ENCODE assay signal across 10 mouse cellular contexts in the genomic region with DNA sequence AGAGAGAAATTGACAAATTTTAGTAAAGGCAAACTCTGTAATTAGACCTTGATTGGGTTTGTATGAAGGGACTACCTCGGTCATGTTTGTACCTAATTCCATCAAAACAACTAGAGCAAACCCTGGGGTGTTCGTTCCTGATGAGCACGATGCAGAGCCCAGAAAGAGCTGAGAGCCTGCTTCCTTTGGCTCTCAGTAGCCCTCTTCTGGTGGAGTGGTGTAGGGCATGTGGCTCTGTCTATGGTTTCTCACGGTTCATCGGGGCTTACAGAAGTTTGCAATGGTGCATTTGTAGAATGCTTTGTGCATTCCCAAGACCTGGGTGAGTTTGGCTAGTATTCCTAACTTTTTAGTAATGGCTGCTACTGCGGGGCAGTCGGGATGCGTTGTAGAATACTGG. TPM values are rescaled to one million over a fixed set of nuclear protein-coding genes. Genes with fewer than 3 reads are reported as not detected.
A peak's percentile ranks its signal among the peaks of the same experiment; 100 is the strongest.
DNase-seq lines count a peak whose midpoint lies in the region; ATAC-seq lines count a peak whose summit lies in the region.
"Had no signal": no experiment of that assay in that cellular context is flagged by ENCODE, and none has a peak within 500 bp of the region (broad histone marks: within the 10 kb centered on the region; RNA-seq: fewer than 3 reads in every experiment).

No protein-coding gene starts in this region.

- intact Hi-C loops in heart, postnatal 10 days (cut with DNase I): no loop called here
- intact Hi-C loops in heart, postnatal 25 days (cut with DNase I): no loop called here

- ATAC-seq in midbrain, embryonic 16.5 days: 0 out of 2 replicates have a peak, but pooled peaks have one; percentile 42
- no peak for ATAC-seq in midbrain, embryonic 13.5 days
- no peak for ATAC-seq in heart, embryonic 11.5 days (replicated peaks; ENCODE audit: insufficient number of reproducible peaks, low FRiP score, low TSS enrichment)

- no peak overlapping the region for H3K9ac ChIP-seq in midbrain, embryonic 16.5 days (ENCODE audit: low read depth, low read length)
- no peak overlapping the region for H3K9ac ChIP-seq in midbrain, embryonic 13.5 days (replicated peaks)
- no peak overlapping the region for H3K9ac ChIP-seq in heart, embryonic 11.5 days (ENCODE audit: low read depth, low read length)

- H3K27me3 ChIP-seq in midbrain, embryonic 16.5 days (ENCODE audit: control insufficient read depth, insufficient read depth, low read depth, low read length): no peaks in the 10 kb centered on the region
- H3K27me3 ChIP-seq in midbrain, embryonic 13.5 days: no peaks in the 10 kb centered on the region
- H3K27me3 ChIP-seq in heart, embryonic 11.5 days (ENCODE audit: control insufficient read depth, insufficient read depth, low read length): no peaks in the 10 kb centered on the region

- peak; percentile 10 to 28 for DNase-seq in heart, postnatal 10 days
- no peak for DNase-seq in heart, postnatal 25 days (ENCODE audit: low spot score)
- peak; percentile 61 for DNase-seq in brain, adult 2 months (ENCODE audit: low read depth, low spot score)
- DNase-seq in retina, postnatal 7 days (ENCODE audit: low read depth, low spot score): peak; percentile 13
- DNase-seq in c-Kit-positive CD71-positive TER-119-positive erythroid progenitor cells, embryonic 14.5 days (ENCODE audit: low spot score): no peak

- WGBS in midbrain, embryonic 16.5 days: 75% methylated on average over 8 of the region's 8 CpGs
- WGBS in midbrain, embryonic 13.5 days: 80% methylated on average over 8 of the region's 8 CpGs
- 77% methylated on average over 8 of the region's 8 CpGs for WGBS in heart, embryonic 11.5 days (ENCODE audit: insufficient replicate concordance)

- H3K4me3 ChIP-seq in midbrain, embryonic 16.5 days (ENCODE audit: low read depth, low read length): no peak overlapping the region
- H3K4me3 ChIP-seq in midbrain, embryonic 13.5 days (replicated peaks): no peak overlapping the region
- H3K4me3 ChIP-seq in heart, embryonic 11.5 days (ENCODE audit: low read depth, low read length): no peak overlapping the region

- H3K4me2 ChIP-seq in midbrain, embryonic 16.5 days (ENCODE audit: low read length): no peak overlapping the region
- H3K4me2 ChIP-seq in midbrain, embryonic 13.5 days (replicated peaks): no peak overlapping the region
- no peak overlapping the region for H3K4me2 ChIP-seq in heart, embryonic 11.5 days

- no peaks in the 10 kb centered on the region for H3K9me3 ChIP-seq in midbrain, embryonic 16.5 days (replicated peaks; ENCODE audit: control insufficient read depth, low read length, poor library complexity, severe bottlenecking)
- no peaks in the 10 kb centered on the region for H3K9me3 ChIP-seq in midbrain, embryonic 13.5 days
- H3K9me3 ChIP-seq in heart, embryonic 11.5 days (replicated peaks; ENCODE audit: control insufficient read depth, low read length): no peaks in the 10 kb centered on the region

- no peaks in the 10 kb centered on the region for H3K4me1 ChIP-seq in midbrain, embryonic 16.5 days (ENCODE audit: control insufficient read depth, insufficient read depth, low read length)
- H3K4me1 ChIP-seq in midbrain, embryonic 13.5 days (replicated peaks): no peaks in the 10 kb centered on the region
- no peaks in the 10 kb centered on the region for H3K4me1 ChIP-seq in heart, embryonic 11.5 days (ENCODE audit: control insufficient read depth, insufficient read depth, low read length)

- H3K27ac ChIP-seq in midbrain, embryonic 16.5 days (ENCODE audit: low read length): no peak overlapping the region
- H3K27ac ChIP-seq in midbrain, embryonic 13.5 days: no peak overlapping the region
- H3K27ac ChIP-seq in heart, embryonic 11.5 days (ENCODE audit: low read depth, low read length): no peak overlapping the region
- H3K27ac ChIP-seq: macrophage had no signal

- H3K36me3 ChIP-seq in midbrain, embryonic 16.5 days (ENCODE audit: control insufficient read depth, insufficient read depth, low read length): peaks cover 30% of the 10 kb centered on the region
- H3K36me3 ChIP-seq in midbrain, embryonic 13.5 days: peaks cover 75% of the 10 kb centered on the region
- H3K36me3 ChIP-seq in heart, embryonic 11.5 days (ENCODE audit: control insufficient read depth, insufficient read depth, low read length): peaks cover 27% of the 10 kb centered on the region

RNA-seq across cellular contexts. Expression of a gene that starts 8.5 kb away (rescaled TPM):
- total RNA-seq in heart, postnatal 10 days (2021): 10 to 100 TPM; 54.9 to 60.4 TPM
- total RNA-seq in heart, postnatal 25 days (2021): 10 to 100 TPM; 52.2 to 55.6 TPM
- 103 and 109 TPM in 2 replicates for polyA plus RNA-seq in midbrain, embryonic 16.5 days (2015; fragmentation: Nextera tagmentation; extraction: Ambion mirVana)
- polyA plus RNA-seq in midbrain, embryonic 13.5 days (2015; fragmentation: Nextera tagmentation; extraction: Ambion mirVana): 120 and 123 TPM in 2 replicates
- 102 and 110 TPM in 2 replicates for polyA plus RNA-seq in heart, embryonic 11.5 days (2014; fragmentation: Nextera tagmentation; extraction: Ambion mirVana)

RNA-seq across cellular contexts. Expression of a gene that starts 19.5 kb away (rescaled TPM):
- not detected for total RNA-seq in heart, postnatal 10 days (2021)
- total RNA-seq in heart, postnatal 25 days (2021): not detected
- polyA plus RNA-seq in midbrain, embryonic 16.5 days (2015; fragmentation: Nextera tagmentation; extraction: Ambion mirVana): not detected in 2 replicates
- not detected in 2 replicates for polyA plus RNA-seq in midbrain, embryonic 13.5 days (2015; fragmentation: Nextera tagmentation; extraction: Ambion mirVana)
- not detected in 2 replicates for polyA plus RNA-seq in heart, embryonic 11.5 days (2014; fragmentation: Nextera tagmentation; extraction: Ambion mirVana)
- polyA plus RNA-seq: heart, embryonic 16.5 days; macrophage had no signal

RNA-seq across cellular contexts. Expression of a gene that starts 20.1 kb away (rescaled TPM):
- total RNA-seq in heart, postnatal 10 days (2021): not detected
- not detected for total RNA-seq in heart, postnatal 25 days (2021)
- polyA plus RNA-seq in midbrain, embryonic 16.5 days (2015; fragmentation: Nextera tagmentation; extraction: Ambion mirVana): 0.24 and 0.25 TPM in 2 replicates
- 0.12 TPM in 1 of 2 replicates, not detected in the other for polyA plus RNA-seq in midbrain, embryonic 13.5 days (2015; fragmentation: Nextera tagmentation; extraction: Ambion mirVana)
- not detected in 2 replicates for polyA plus RNA-seq in heart, embryonic 11.5 days (2014; fragmentation: Nextera tagmentation; extraction: Ambion mirVana)
- polyA plus RNA-seq: macrophage had no signal

Comparison
In these comparisons a context has a peak if more than half of its experiments do, and no peak if none do; other contexts are left out.
1. DNase-seq: peak in heart, postnatal 10 days (2 of 2), brain, adult 2 months (single experiment) and retina, postnatal 7 days (single experiment); none in heart, postnatal 25 days (single experiment) and c-Kit-positive CD71-positive TER-119-positive erythroid progenitor cells, embryonic 14.5 days (single experiment).